Mouse (Mus musculus) kidney, embryonic 16.5 days (tissue): Measurements from ENCODE around the gene Cdk5r1. TPM values are rescaled to one million over a fixed set of nuclear protein-coding genes. Genes with fewer than 3 reads are reported as not detected.

ENCODE experiments used
- ATAC-seq: fragments of 200-750 bp; cut with Nextera tagmentation; 2 replicates; pipeline ENCODE4 v1.8.0; 2017; ENCODE audit warnings: moderate TSS enrichment; ENCODE audit not compliant: low FRiP score, low TSS enrichment
- H3K27ac ChIP-seq: fragments of 300-500 bp; sonication (generic); 2 replicates; pipeline ENCODE4 v1.5.1; 2014; ENCODE audit warnings: low read length
- H3K27me3 ChIP-seq: fragments of 300-500 bp; sonication (generic); 2 replicates; pipeline ENCODE4 v1.6.1; 2014; ENCODE audit warnings: low read length, control low read depth, mixed read lengths; ENCODE audit not compliant: insufficient read depth
- H3K36me3 ChIP-seq: fragments of 300-500 bp; sonication (generic); 2 replicates; pipeline ENCODE4 v1.6.1; 2014; ENCODE audit warnings: low read length, control low read depth, mixed read lengths; ENCODE audit not compliant: insufficient read depth
- H3K4me1 ChIP-seq: fragments of 300-500 bp; sonication (generic); 2 replicates; pipeline ENCODE4 v1.6.1; 2014; ENCODE audit warnings: low read length, control low read depth, mixed read lengths; ENCODE audit not compliant: insufficient read depth
- H3K4me2 ChIP-seq: fragments of 300-500 bp; sonication (generic); replicated peaks from 2 replicates; pipeline ENCODE4 v1.6.1; 2014; ENCODE audit warnings: low read depth, low read length
- H3K4me3 ChIP-seq: fragments of 300-500 bp; sonication (generic); 2 replicates; pipeline ENCODE4 v1.5.1; 2014; ENCODE audit warnings: mild to moderate bottlenecking, low read length
- H3K9ac ChIP-seq: fragments of 300-500 bp; sonication (generic); replicated peaks from 2 replicates; pipeline ENCODE4 v1.6.1; 2014; ENCODE audit warnings: low read length
- H3K9me3 ChIP-seq: fragments of 300-500 bp; sonication (generic); 2 replicates; pipeline ENCODE4 v1.6.1; 2016; ENCODE audit warnings: low read length, control low read depth
- WGBS: fragments of 180-500 bp; shearing (Covaris S2); extraction: QIAGEN DNeasy Blood & Tissue Kit; methylation state at CpG from one replicate; pipeline ENCODE4 v1.1.7; 2014; 5-methylcytosine and 5-hydroxymethylcytosine counted together
- polyA plus RNA-seq: library from polyadenylated mRNA; unstranded; fragments of >200 nt; fragmentation: Nextera tagmentation; extraction: Ambion mirVana; gene quantifications from 2 replicates; pipeline ENCODE4 v1.2.1, GENCODE M21; 2015

Gene Cdk5r1
- polyA plus RNA-seq, 1 experiment from 2014 or later: 0.57 TPM

- Histone ChIP-seq H3K4me2 (no peak overlapping the region), H3K9ac (no peak overlapping the region), H3K27ac (no peak overlapping the region), H3K4me1 (peaks cover 10% of the 10 kb centered on the region; the same call in 1 of the 2 replicates), H3K9me3 (no peaks in the 10 kb centered on the region), H3K27me3 (no peaks in the 10 kb centered on the region), H3K4me3 (no peak overlapping the region), H3K36me3 (no peaks in the 10 kb centered on the region)
- ATAC-seq: no peak
- 58% methylated on average over 4 of the region's 4 CpGs for WGBS
Observed at GRCm38 (mm10) chr11:80499550-80499952, 22.7 kb downstream of the Cdk5r1 start.

- no peak overlapping the region for H3K4me2 ChIP-seq
- H3K9ac ChIP-seq: no peak overlapping the region
- H3K4me3 ChIP-seq: no peak overlapping the region
- no peak overlapping the region for H3K27ac ChIP-seq
- H3K4me1 ChIP-seq: peaks cover 11% of the 10 kb centered on the region; the same call in 1 of the 2 replicates
- 85% methylated on average over 6 of the region's 6 CpGs for WGBS
- no peaks in the 10 kb centered on the region for H3K27me3 ChIP-seq
- no peaks in the 10 kb centered on the region for H3K36me3 ChIP-seq
- H3K9me3 ChIP-seq: no peaks in the 10 kb centered on the region
- ATAC-seq: no peak
Observed at GRCm38 (mm10) chr11:80503281-80503680, 26.5 kb downstream of the Cdk5r1 start.

GRCm38 (mm10) chr11:80503726-80504452 is 27.1 kb downstream of the Cdk5r1 start:
- H3K4me3 ChIP-seq: no peak overlapping the region
- ATAC-seq: no peak
- H3K9me3 ChIP-seq: no peaks in the 10 kb centered on the region
- no peak overlapping the region for H3K27ac ChIP-seq
- H3K9ac ChIP-seq: no peak overlapping the region
- no peaks in the 10 kb centered on the region for H3K27me3 ChIP-seq
- H3K36me3 ChIP-seq: no peaks in the 10 kb centered on the region
- no peak overlapping the region for H3K4me2 ChIP-seq
- 33% methylated on average over 13 of the region's 13 CpGs for WGBS
- H3K4me1 ChIP-seq: peaks cover 11% of the 10 kb centered on the region; the same call in 1 of the 2 replicates

- Histone ChIP-seq H3K36me3 (no peaks in the 10 kb centered on the region), H3K4me1 (peaks cover 5% of the 10 kb centered on the region; the same call in 1 of the 2 replicates), H3K9me3 (no peaks in the 10 kb centered on the region), H3K4me3 (no peak overlapping the region), H3K27me3 (no peaks in the 10 kb centered on the region), H3K9ac (no peak overlapping the region), H3K4me2 (no peak overlapping the region), H3K27ac (no peak overlapping the region)
- ATAC-seq: no peak
- WGBS: 51% methylated on average over 6 of the region's 6 CpGs
Observed at GRCm38 (mm10) chr11:80504519-80505385, 27.9 kb downstream of the Cdk5r1 start.

- Histone ChIP-seq H3K9ac (no peak overlapping the region), H3K4me3 (no peak overlapping the region), H3K36me3 (no peaks in the 10 kb centered on the region), H3K27ac (no peak overlapping the region), H3K9me3 (no peaks in the 10 kb centered on the region), H3K27me3 (no peaks in the 10 kb centered on the region), H3K4me1 (peaks cover 5% of the 10 kb centered on the region; the same call in 1 of the 2 replicates), H3K4me2 (no peak overlapping the region)
- ATAC-seq: no peak
- 81% methylated on average over 3 of the region's 3 CpGs for WGBS
Observed at GRCm38 (mm10) chr11:80505581-80505980, 28.8 kb downstream of the Cdk5r1 start.

- Histone ChIP-seq H3K27ac (no peak overlapping the region), H3K9ac (no peak overlapping the region), H3K9me3 (no peaks in the 10 kb centered on the region), H3K36me3 (no peaks in the 10 kb centered on the region), H3K4me3 (no peak overlapping the region), H3K27me3 (no peaks in the 10 kb centered on the region), H3K4me1 (peaks cover 5% of the 10 kb centered on the region; the same call in 1 of the 2 replicates), H3K4me2 (no peak overlapping the region)
- ATAC-seq: no peak
Observed at GRCm38 (mm10) chr11:80506483-80506882, 29.7 kb downstream of the Cdk5r1 start.

GRCm38 (mm10) chr11:80507791-80508190 is 31.0 kb downstream of the Cdk5r1 start:
- Histone ChIP-seq H3K9ac (no peak overlapping the region), H3K4me2 (no peak overlapping the region), H3K27ac (no peak overlapping the region), H3K36me3 (no peaks in the 10 kb centered on the region), H3K9me3 (no peaks in the 10 kb centered on the region), H3K27me3 (no peaks in the 10 kb centered on the region), H3K4me1 (peaks cover 5% of the 10 kb centered on the region; the same call in 1 of the 2 replicates), H3K4me3 (no peak overlapping the region)
- 92% methylated on average over 5 of the region's 6 CpGs for WGBS
- ATAC-seq: no peak

- Histone ChIP-seq H3K9me3 (no peaks in the 10 kb centered on the region), H3K27me3 (no peaks in the 10 kb centered on the region), H3K36me3 (no peaks in the 10 kb centered on the region), H3K9ac (no peak overlapping the region), H3K4me3 (no peak overlapping the region), H3K27ac (no peak overlapping the region), H3K4me2 (no peak overlapping the region), H3K4me1 (peaks cover 5% of the 10 kb centered on the region; the same call in 1 of the 2 replicates)
- WGBS: 47% methylated on average over 19 of the region's 19 CpGs
- ATAC-seq: no peak
Observed at GRCm38 (mm10) chr11:80508361-80509175, 31.7 kb downstream of the Cdk5r1 start.

GRCm38 (mm10) chr11:80509176-80509506 is 32.3 kb downstream of the Cdk5r1 start:
- H3K4me3 ChIP-seq: no peak overlapping the region
- H3K27me3 ChIP-seq: no peaks in the 10 kb centered on the region
- no peaks in the 10 kb centered on the region for H3K36me3 ChIP-seq
- H3K4me1 ChIP-seq: peaks cover 5% of the 10 kb centered on the region; the same call in 1 of the 2 replicates
- no peak overlapping the region for H3K9ac ChIP-seq
- H3K4me2 ChIP-seq: no peak overlapping the region
- 68% methylated on average over 5 of the region's 5 CpGs for WGBS
- no peaks in the 10 kb centered on the region for H3K9me3 ChIP-seq
- no peak overlapping the region for H3K27ac ChIP-seq
- ATAC-seq: no peak
